ENCODE assay signal across 8 mouse cellular contexts in the genomic region with DNA sequence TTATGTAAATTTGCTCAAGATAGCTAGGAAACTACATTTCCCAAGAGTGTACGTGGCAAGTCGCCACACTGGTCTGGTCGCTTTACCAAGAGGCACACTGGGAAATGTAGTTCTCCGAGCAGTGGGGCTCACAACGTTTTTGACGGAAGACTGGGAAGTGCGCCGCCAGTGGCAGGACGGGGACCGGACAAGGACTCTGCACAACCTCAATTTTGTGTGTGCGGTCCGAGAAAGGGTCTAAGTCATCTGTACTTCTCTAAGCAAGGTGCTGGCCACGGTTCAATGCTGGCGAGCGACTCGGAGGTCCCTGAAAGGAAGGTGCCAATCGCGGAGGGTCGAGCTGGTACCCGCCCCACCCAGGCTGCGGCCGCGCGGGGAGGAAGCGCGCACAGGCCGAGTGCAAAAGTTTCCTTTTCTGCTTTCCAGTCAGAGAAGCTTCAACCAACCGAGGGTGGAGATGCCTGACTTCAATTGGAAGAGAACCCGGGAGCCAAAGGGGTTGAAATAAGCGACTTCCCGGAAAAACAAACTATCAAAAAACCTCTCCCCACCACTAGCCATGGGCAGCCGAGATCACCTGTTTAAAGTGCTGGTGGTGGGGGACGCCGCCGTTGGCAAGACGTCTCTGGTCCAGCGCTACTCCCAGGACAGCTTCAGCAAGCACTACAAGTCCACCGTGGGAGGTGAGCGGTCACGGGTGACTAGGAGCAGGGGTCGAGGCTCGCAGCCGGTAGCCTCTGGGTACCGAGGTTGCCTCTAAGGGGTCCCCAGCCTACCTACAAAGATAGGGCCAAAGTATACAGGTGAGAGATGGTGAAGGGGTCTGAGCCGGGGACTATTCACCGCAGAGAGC. TPM values are rescaled to one million over a fixed set of nuclear protein-coding genes. Genes with fewer than 3 reads are reported as not detected.
DNase-seq lines count a peak whose midpoint lies in the region; ATAC-seq lines count a peak whose summit lies in the region.

A gene (plus strand): TSS at position 132 of the 853 bp plus-strand sequence.

- intact Hi-C loops in gastrocnemius, postnatal 14 days (cut with DNase I; ENCODE audit: low total_unique reads) = no loop called here
- intact Hi-C loops in left cerebral cortex, postnatal 10 days (cut with DNase I) = no loop called here

- peak; percentile 99 for ATAC-seq in inflammation-experienced regulatory T-cells, adult 6 months
- ATAC-seq in megakaryocyte-erythroid progenitor cell, adult 5-6 weeks (replicated peaks; ENCODE audit: low FRiP score, low TSS enrichment, poor library complexity, severe bottlenecking) = peak; percentile 98

- peak; percentile 92 to 97 for DNase-seq in adrenal gland, adult (ENCODE audit: inconsistent age in 2 of 2, low spot score in 1 of 2)
- peak; percentile 96 for DNase-seq in embryo, embryonic 10.5 days (ENCODE audit: low spot score)
- peak; percentile 93 for DNase-seq in gastrocnemius, postnatal 14 days
- peak; percentile 92 to 94 for DNase-seq in left cerebral cortex, postnatal 10 days (ENCODE audit: extremely low spot score in 1 of 2, low spot score in 2 of 2)
- peak; percentile 85 for DNase-seq in right cerebral cortex, postnatal 25 days
- DNase-seq in urinary bladder, postnatal 4 days (ENCODE audit: low spot score in 2 of 2) = peak; percentile 85 to 93

RNA-seq across cellular contexts. Expression of the gene that starts here (rescaled TPM):
- 1 to 10 TPM; 5.3 to 8.2 TPM for total RNA-seq in gastrocnemius, postnatal 14 days (2021)
- polyA plus RNA-seq in inflammation-experienced regulatory T-cells, adult 6 months (2017; shearing (Covaris generic)) = 10 to 100 TPM; 36.3 to 55.1 (median 42.5) TPM
- total RNA-seq in left cerebral cortex, postnatal 10 days (2021) = 1 to 10 TPM; 5.5 to 5.6 TPM
- total RNA-seq in megakaryocyte-erythroid progenitor cell, adult 5-6 weeks (2014; fragmentation: Nextera tagmentation) = 7.9 and 18.1 TPM in 2 replicates
- total RNA-seq in megakaryocyte-erythroid progenitor cell, adult 5-6 weeks (2017) = 10.1 and 10.9 TPM in 2 replicates

Comparison
In these comparisons a context has a peak if more than half of its experiments do, and no peak if none do; other contexts are left out.
1. Peak in every context shown above with its lines: DNase-seq and ATAC-seq.